Mouse (Mus musculus) right cerebral cortex, postnatal 14 days (tissue): ENCODE results near the gene Socs7.

Experiments
- DNase-seq: peaks from one replicate; pipeline ENCODE4 v3.0.0; 2022

Gene Socs7

DNA sequence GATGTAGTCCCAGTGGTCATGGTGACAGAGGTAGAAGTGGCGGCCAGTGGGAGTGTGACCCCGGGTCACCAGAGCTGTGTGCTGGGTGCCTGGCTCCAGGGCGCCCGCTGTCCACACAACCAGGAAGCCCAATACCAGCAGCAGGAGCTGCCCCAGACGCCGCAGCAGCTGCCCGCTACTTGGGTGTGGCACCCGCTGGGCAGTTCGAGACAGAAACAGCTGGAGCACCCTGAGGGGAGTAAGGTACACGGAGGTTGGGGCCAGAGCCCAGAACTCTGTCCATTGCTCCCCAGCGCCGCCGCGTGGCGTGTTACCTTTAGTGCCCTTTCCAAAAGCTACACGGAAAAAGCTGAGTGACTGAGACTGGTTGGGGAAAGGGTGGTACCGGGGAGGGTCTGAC is 18.7 kb upstream of the Socs7 start:
- no peak for DNase-seq

DNA sequence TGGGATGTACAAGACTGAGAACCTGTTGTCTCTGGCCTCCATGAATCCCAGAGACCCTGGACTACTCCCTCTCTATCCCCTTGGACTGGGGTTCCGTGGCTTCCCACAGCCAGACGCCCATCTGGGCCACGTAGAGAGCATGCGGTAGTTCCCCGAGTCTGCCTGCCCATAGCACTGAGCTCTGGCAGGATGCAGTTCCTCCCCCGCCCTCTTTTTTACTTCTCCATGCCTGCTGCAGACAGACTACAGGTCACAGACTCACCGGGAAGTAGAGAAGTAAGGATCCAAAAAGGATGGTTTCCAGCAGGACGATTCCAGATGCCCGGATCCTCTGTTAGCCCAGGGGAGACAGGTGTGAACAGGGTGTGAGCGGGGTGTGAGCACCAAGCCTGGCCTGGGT is 16.9 kb upstream of the Socs7 start:
- no peak for DNase-seq

DNA sequence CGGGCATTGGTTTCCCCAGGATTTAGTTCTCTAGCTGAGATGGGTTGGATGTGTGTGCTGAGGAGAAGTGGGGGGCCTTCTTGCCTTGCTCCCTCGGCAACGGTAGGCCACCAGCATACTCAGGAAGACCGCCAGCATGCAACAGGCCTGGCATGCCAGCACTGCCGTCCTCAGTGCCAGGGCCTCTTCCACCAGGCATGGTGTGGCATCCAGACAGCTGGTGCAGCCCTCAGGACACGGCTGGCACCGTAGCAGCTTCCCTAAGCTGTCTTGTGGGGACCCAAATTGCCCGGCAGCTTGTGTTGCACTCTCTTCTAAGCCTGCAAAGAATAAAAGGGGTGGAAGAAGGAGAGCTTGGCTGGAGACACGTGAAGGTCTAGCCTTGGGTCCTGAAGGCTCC is 16.0 kb upstream of the Socs7 start:
- DNase-seq, result no peak

DNA sequence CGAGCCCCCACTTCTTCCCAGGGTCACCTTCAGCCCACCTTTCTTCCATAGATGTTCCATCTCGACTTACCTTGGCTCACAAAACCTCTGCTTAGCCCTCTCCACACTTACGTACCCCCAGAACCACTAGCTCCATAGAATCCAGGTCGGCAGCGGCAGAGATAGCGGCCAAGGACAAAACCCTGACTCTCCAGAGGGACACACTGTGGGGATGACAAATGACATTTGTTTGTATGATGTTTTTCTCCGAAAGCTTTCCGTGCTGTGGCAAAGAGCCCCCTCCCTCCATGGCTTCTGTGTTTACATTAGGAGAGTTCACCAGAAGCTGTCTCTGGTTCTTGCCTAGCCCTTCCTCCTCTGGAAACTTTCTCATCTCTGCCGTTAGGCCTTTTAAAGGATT is 15.1 kb upstream of the Socs7 start:
- no peak for DNase-seq

DNA sequence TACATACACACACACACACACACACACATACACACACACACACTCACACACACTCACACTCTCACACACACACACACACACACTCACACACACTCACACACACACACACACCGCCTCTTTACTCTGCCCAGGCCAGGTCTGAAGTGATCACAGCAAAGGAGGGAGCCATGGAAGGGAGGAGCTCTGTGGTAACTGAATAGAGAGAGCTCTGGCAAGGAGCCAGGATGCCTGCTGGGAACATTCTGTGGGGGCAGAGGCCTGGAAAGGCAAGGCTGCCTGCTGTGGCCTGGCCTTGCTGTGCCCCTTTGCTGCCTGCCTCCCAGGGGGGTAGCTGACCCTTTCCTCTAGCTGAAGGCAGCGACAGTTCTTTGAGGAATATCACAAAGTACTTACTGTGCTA is 12.3 kb upstream of the Socs7 start:
- DNase-seq, result peak; percentile 80

DNA sequence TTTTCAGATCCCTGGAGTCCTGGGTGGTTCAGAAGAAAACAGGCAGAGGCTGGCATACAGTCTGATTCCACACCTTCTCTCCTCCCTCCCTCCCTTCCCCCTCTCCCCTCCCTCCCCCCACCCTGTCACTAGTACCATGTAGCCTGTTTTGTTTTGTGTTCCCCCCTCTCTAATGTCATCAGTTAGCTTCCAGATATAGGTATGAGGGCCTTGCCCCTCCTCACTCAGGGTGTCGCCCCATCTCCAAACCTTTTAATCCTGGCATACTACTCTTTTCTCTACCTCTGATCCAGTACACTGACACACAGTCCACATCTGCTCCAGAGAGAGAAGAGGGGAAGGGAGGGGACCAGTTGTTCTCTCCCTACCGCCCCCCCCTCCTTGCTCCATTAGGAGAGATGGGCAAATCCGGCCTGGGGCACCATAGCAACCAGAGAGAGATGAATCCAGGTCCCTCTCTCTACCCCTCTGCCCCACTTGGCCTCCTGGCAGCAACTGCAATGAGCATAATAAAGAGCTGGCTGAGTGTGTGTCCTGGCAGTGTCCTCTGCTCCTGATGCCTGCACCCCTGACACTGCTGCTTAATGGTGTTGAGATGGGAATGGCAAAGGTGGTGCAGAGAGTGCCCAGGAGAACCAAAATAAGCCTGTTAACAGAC is 10.2 kb upstream of the Socs7 start, which contains the start of gene Gpr179:
Gene Gpr179, minus strand, starts transcription at position 51 of the 658 bp plus-strand sequence.
- no peak for DNase-seq

DNA sequence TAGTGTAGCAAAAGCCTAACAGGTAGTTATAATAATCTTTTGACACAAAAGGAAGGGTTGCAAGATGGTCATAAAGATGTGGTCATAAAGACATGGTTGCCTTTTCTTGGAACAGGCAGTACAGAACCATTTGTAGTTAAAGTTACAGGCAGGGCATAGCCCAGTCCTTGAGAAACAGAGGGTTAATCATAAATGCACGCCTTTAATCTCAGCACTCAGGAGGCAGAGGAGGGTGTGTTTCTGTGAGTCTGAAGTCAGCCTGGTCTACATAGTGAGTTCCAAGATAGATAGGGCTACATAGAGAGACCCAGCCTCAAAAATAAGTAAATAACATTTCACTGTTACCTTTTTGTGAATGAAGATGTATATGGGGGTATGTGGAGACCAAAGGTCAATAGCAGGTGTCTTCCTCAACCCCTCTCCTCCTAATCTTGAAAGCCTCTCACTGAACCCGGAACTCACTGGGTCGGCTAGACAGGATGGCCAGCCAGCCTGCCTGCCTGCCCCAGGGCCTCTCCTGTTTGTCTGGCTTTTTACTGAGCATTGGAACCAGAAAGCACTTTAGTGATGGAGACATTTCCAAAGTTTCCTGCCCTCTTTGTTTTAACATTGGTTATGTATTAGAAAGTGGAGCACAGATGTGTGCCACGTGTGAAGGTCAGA is 9.3 kb upstream of the Socs7 start:
- DNase-seq, result no peak

DNA sequence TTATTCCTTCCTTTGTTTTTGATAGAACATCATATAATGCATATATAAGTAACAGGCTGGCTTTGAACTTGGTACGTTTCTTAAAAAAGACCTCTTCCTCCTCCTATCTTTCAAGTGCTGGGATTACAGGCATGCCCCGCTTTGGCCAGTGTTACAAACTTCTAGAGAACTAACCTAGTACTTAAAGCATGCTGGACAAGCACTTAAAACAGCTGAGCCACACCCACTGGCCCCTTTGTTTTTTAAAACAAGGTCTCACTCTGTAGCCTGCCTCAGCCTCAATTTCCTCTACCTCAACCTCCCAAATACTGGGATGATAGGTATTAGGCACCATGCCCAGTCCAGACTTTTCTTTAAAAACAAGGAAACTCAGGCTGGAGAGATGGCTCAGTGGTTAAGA is 7.7 kb upstream of the Socs7 start:
- no peak for DNase-seq

DNA sequence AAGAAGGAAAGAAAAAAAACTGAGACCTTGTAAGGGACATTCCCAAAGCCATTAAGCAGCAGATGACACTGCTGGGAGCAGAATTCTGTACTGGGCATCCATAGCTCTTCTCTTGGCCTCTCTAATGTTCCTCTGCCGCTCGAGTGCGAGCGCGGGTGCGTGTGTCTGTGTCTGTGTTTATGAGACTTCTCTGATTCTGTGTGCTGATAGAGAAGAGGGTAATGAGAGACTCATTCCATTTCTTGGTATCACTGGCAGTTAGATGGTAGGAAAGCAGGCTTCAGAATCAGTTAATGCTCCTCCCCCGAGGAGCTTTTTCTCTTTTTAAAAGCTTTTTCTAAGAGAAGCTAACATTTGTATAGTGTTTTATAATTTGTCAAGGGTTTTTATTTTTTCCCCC is 7.1 kb upstream of the Socs7 start:
- DNase-seq, result no peak

DNA sequence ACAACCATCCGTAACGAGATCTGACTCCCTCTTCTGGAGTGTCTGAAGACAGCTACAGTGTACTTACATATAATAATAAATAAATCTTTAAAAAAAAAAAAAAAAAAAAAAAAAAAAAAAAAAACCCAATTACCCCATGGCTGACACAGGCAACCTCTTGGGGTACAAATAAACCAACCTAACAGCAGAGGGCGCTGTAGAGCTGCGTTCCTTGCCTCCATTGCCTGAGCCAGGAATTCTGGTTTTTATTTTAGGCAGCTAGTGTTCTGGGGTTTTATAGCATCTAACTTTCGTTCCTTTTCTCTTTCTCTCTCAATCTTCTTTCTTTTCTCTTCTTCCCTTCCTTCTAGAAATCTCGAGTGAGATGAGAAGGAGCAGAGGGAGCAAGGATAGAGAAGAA is 4.7 kb upstream of the Socs7 start:
- peak; percentile 77 for DNase-seq

DNA sequence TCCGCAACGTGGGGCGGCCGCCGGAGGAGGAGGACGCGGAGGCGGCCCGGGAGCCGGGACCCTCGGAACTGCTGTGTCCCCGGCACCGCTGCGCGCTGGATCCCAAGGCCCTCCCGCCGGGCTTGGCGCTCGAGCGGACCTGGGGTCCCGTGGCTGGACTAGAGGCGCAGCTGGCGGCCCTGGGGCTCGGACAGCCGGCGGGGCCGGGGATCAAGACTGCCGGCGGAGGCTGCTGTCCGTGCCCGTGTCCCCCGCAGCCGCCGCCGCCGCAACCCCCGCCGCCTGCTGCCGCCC is 245 bp downstream of the Socs7 start:
- peak; percentile 43 for DNase-seq

DNA sequence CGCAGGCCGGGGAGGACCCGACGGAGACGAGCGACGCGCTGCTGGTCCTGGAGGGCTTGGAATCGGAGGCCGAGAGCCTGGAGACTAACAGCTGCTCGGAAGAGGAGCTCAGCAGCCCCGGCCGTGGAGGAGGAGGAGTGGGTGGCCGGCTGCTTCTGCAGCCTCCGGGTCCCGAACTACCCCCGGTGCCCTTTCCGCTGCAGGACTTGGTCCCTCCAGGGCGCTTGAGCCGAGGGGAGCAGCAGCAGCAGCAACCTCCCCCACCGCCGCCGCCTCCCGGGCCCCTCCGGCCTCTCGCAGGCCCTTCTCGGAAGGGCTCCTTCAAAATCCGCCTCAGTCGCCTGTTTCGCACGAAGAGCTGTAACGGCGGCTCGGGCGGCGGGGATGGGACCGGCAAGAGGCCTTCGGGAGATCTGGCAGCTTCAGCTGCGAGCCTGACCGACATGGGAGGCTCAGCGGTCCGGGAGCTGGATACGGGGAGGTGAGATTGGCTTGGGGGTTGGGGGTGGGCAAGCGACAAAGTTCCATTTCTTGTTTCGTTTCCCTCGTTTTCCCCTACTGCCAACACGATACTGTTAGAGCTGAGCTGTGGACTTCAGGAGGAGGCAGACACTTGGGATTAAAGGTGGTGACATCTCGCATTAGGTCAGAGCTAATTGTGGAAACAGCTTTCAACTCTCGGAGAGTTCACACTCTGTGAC is 742 bp downstream of the Socs7 start:
- peak; percentile 40 for DNase-seq

DNA sequence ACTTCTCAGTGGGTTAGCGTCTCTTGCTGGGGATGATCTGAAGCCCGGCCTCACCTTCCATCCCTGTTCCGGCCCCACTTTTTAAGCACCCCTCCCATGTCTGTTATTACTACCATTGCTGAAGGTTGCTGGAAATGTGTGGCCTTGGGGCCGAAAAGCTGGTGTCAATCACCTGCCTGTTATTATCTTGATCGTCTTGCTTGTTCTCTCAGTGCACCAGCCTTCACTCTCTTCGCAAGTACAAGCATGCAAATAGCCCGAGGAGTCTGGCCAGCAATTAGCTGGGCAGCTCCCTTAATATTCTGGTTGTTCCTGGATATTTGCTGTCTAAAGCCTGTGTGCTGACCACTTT is 1.3 kb downstream of the Socs7 start:
- DNase-seq, result no peak

DNA sequence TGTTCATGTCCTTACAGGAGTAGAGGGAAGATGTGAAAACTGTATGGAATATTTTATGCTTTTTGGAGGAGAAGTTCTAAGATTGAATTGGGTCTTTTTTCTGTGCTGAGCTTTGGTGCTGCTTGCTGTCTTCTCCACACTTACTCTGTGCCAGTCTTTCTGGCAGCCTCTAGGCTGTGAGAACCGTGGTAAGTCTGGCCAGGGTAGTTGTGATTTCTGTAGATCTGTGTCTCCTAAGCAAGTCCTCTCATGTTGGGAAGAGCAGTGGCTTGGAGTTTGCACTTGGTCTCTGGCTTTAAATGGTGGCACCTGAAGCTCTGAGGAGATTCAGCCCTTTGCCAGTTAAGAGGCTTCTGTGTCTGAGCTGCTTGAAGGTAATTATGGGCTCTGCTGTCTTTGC is 3.2 kb downstream of the Socs7 start:
- no peak for DNase-seq

DNA sequence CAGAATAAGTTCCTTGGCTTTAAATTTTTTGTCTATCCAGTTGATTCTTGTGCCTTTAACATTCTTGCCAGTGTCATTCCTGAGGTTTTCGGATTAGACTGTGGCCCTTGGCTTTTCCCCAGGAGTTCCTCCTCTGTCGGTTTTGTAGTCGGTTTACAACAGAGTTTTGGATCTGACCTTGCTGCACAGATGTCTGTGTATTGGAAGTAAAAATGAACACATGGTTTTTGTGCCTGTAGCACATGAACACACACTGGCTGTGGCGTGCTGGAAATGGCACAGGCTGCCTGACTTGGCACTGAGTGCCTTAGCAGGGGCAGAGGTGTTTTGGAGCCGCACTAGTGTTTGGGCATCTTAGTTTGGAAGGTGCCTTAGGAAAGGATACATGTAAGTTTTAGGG is 6.2 kb downstream of the Socs7 start:
- DNase-seq, result no peak

DNA sequence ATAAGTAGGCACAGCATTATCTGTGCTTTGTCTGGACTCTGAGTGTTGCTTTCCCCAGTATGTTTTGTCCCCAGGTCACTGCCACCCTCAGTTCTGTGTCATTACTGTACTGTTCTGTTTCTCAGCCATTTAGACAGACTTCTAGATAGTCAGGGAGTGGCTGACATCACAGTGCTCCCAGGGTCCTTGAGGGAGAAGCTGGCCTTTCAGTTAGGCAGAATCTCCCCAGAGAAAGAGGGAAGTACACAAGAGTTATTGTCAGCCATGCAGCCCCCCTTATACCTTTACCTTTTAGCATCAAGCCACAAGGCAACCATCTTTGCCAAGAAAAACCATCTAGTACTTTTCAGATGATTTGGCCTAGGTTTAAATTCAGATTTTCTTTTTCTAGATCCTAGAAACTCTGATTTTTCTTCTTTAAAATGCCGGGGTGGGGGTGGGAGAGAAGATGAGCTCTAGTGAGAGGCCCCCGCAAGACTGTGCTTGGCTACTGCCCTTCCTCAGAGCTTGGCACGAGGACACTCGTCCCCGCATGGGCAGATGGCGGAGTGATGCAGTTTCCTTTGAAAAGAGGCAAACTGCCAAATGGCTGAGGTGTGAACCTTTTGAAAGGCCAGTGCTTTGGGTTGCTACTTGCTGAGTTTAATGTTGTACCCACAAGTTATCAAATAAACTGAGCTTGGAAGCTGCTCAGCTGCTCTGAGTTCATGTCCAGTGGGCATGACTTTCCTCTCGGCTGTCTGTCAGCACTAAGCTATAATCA is 8.2 kb downstream of the Socs7 start:
- DNase-seq, result peak; percentile 40

DNA sequence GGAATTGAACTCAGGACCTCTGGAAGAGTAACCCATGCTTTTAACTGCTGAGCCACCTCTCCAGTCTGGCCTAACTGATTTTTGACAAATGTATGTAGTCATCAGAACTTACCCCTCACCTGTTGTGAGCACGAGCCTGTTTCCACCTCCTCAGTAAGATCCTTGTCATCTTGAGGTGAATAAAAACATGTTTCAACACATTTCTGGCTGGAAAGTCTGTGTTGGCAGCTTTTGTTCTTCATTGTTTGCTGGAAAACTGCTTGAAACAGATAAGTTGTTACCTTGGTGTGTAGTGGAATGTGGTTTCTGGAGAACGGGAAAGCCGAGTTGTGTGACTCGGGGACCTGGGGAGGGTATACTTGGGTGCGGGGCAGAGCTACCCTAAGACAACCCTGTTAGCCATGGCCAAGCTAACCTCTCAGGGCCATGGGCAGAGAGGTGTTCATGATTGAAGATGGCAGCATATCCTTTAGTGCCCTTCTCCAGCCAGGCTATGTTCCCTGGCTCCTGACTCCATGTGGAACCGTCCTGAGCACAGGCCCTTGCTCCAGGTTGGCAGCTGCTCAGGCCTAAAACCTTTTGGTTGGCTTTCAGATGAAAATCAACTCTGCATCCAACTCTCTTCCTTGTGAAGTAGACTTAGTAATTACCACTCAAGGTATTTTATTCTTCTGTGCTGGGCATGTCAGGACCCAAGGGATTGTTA is 10.0 kb downstream of the Socs7 start:
- no peak for DNase-seq

DNA sequence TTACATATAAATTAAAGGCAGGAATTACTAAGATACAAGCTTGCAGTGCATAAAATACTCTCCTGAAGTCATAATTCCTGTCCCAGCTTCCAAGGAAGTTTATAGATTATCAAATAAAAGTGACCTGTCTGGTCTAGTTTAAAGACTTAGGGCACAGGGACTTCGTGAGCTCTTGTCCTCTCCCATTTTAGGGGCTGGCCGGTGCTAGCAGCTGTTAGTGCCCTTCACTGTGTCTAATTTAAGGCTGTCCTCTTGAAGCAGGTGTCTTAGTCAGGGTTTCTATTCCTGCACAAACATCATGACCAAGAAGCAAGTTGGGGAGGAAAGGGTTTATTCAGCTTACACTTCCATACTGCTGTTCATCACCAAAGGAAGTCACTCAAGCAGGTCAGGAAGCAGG is 11.1 kb downstream of the Socs7 start:
- DNase-seq, result no peak

DNA sequence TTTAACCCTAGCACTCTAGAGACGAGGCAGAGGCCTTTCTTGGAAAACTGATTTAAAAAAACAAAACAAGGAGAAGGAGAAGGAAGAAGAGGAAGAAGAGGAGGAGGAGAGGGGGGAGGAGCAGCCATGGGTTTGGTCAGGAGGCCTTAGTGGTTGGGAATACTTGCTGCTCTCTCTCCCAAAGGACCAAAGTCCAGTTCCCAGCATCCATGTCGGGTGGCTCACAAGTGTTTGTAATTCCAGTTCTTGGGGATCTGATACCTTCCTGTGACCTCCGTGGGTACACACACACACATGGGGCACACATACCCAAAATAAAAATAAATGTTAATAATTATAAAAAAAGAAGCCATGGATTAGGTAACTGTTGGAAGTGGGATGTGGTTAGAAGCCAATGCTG is 17.7 kb downstream of the Socs7 start:
- no peak for DNase-seq

DNA sequence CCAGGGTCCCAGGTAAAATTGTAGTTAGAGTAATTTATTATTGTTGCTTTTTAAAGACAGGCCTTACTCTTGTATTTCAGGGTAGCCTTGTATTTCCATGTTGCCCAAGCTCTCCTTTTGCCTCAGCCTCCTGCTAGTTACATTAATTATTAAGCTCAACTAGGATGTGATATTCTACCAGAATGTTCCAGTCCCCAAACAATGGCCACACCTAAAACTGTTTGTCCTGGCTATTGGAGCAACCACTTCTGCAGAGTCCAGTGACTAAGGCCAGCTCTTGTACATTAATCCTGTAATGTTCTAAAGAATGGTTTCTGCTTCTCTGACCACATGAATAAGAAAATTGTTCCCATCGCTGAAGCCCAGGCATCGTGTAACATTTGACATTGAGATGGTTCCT is 20.7 kb downstream of the Socs7 start:
- DNase-seq, result no peak

DNA sequence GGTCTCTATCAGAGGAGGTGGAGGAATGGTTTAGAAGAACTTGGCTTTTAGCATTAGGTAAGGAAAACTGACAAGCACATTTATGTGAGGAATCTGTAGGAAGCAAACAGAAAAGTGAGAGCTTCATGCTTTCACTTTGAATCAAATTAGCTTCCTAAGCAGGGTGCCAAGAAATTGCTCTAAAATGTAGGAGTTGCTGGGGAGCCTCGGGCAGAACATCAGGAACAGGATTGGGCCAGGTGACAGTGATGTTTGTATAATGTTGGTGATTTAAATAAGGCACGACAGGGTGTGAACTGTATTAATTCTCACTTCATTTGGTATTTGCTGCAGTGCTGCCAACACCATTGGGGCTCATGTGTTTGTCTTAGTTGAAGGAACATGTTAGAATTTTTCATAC is 21.4 kb downstream of the Socs7 start:
- DNase-seq, result no peak

DNA sequence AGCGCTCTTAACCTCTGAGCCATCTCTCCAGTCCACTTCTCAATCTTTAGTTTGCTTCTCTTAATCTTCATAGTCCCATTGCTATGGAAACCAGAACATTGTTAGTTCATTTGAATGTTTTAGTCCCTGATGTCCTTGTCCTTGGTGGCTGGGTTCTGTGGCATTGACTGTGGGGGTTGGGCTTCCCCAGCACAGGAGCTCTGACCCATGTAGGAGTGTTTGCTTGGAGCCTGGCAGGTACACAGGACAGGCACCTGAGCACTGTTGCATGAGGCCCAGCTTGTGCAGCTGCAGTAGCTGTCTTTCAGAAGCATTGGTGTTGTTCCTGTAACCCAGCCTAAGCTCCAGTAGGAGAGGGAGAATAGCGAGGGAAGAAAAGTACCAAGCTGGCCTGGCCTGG is 25.5 kb downstream of the Socs7 start:
- DNase-seq, result no peak

DNA sequence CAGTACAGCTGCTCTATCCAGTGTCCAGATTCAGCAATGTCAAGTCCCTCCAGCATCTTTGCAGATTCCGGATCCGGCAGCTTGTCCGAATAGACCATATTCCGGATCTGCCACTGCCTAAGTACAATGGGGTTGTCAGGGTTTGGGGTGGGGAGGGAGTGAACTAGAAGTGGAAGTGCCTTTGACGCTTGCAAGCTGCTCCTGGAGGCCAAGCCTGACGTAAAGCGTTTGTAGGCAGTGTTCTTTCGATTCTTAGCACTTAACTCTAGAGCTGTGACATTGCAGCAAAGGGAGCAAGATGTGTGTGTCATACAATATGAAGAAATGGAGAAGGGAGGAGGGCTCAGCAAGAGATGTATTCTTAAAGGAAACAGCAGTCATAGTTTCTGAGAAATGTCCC is 26.8 kb downstream of the Socs7 start:
- DNase-seq, result no peak
